Mouse (Mus musculus): ENCODE results near the gene Csf2rb2. TPM values are rescaled to one million over a fixed set of nuclear protein-coding genes. Genes with fewer than 3 reads are reported as not detected.
"Not testable (repeated sequence)": the region's sequence is repeated elsewhere in the genome, so short reads cannot be mapped to it uniquely, and the experiment has no call there.

Csf2rb2 gene
- polyA plus RNA-seq, 1 experiment = 7.1 TPM

- DNase-seq = no peak
- 83% methylated on average over 4 of the region's 4 CpGs for WGBS
- H3K36me3 ChIP-seq (ENCODE audit: control insufficient read depth, insufficient read depth, low read length) = no peaks in the 10 kb centered on the region
- H3K4me3 ChIP-seq (ENCODE audit: insufficient read depth, low read depth, low read length) = no peak overlapping the region
- TF ChIP-seq CTCF (conservative IDR thresholded peaks at IDR 0.05; ENCODE audit: insufficient read depth, insufficient read length, low read depth, low read length) (no peak), POLR2A (IDR thresholded peaks at IDR 0.05; ENCODE audit: low read depth, low read length) (no peak)
- no peaks in the 10 kb centered on the region for H3K27me3 ChIP-seq (replicated peaks; ENCODE audit: control insufficient read depth, insufficient read depth, low read length)
- no peaks in the 10 kb centered on the region for H3K4me1 ChIP-seq (ENCODE audit: control insufficient read depth, insufficient read depth, low read length)
- no peak overlapping the region for H3K27ac ChIP-seq (ENCODE audit: insufficient read depth, low read depth, low read length)
Observed at GRCm38 (mm10) chr15:78293716-78294115, 11.8 kb downstream of the Csf2rb2 start.

GRCm38 (mm10) chr15:78293228-78293627 is 12.3 kb downstream of the Csf2rb2 start:
- not testable (repeated sequence) for H3K4me3 ChIP-seq (ENCODE audit: insufficient read depth, low read depth, low read length); H3K36me3 ChIP-seq (ENCODE audit: control insufficient read depth, insufficient read depth, low read length); DNase-seq; H3K27me3 ChIP-seq (replicated peaks; ENCODE audit: control insufficient read depth, insufficient read depth, low read length); H3K27ac ChIP-seq (ENCODE audit: insufficient read depth, low read depth, low read length); H3K4me1 ChIP-seq (ENCODE audit: control insufficient read depth, insufficient read depth, low read length)
- 4% methylated on average over 2 of the region's 2 CpGs for WGBS

GRCm38 (mm10) chr15:78289775-78290174 is 15.7 kb downstream of the Csf2rb2 start:
- not testable (repeated sequence) for H3K27ac ChIP-seq (ENCODE audit: insufficient read depth, low read depth, low read length); H3K27me3 ChIP-seq (replicated peaks; ENCODE audit: control insufficient read depth, insufficient read depth, low read length); H3K36me3 ChIP-seq (ENCODE audit: control insufficient read depth, insufficient read depth, low read length); H3K4me3 ChIP-seq (ENCODE audit: insufficient read depth, low read depth, low read length); DNase-seq; H3K4me1 ChIP-seq (ENCODE audit: control insufficient read depth, insufficient read depth, low read length)
- 26% methylated on average over 5 of the region's 5 CpGs for WGBS

DNA sequence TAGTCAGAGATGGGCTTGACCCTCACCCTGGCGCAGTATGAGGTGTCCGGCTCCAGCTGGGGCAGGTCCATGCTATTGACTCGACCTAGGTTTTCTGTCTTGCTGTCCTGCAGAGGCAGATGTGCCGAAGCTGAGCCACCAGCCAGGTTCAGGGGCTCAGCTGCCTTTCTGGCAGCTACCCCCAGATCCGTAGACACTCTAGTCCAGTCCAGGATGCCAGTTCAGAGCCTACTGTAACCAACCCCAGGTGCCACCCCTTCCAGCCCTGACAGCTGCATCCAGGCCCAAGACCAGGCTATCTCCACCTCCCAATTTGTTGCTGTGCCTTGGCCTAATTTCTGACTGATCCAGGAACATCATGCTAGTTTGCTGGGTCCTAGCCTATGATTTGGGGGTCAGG is 17.6 kb downstream of the Csf2rb2 start:
- H3K4me3 ChIP-seq (ENCODE audit: insufficient read depth, low read depth, low read length) = no peak overlapping the region
- WGBS = 86% methylated on average over 5 of the region's 5 CpGs
- TF ChIP-seq POLR2A (IDR thresholded peaks at IDR 0.05; ENCODE audit: low read depth, low read length) (no peak), CTCF (conservative IDR thresholded peaks at IDR 0.05; ENCODE audit: insufficient read depth, insufficient read length, low read depth, low read length) (no peak)

DNA sequence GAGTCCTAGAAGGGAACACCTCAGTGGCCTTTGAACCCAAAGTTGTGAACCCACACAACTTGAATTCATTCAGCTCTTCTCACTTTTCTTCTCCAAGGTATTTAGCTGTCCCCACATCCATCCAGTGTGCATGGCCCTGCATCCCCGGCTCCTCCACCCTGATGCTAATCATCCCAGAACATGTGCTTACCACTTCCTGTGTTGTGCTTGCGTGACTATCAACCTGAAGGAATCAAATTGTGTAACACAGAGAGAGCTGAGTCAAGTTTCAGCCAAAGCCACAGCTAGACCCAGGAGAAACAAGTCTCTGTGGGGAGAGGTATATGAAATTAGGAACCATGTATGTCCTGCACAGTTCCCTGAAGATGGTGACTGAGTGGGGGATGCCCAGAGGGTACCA is 27.2 kb downstream of the Csf2rb2 start:
- Histone ChIP-seq H3K4me1 (ENCODE audit: control insufficient read depth, insufficient read depth, low read length) (no peaks in the 10 kb centered on the region), H3K4me3 (ENCODE audit: insufficient read depth, low read depth, low read length) (no peak overlapping the region), H3K27me3 (replicated peaks; ENCODE audit: control insufficient read depth, insufficient read depth, low read length) (no peaks in the 10 kb centered on the region), H3K27ac (ENCODE audit: insufficient read depth, low read depth, low read length) (no peak overlapping the region), H3K36me3 (ENCODE audit: control insufficient read depth, insufficient read depth, low read length) (no peaks in the 10 kb centered on the region)
- DNase-seq = no peak
- no peak for TF ChIP-seq POLR2A (IDR thresholded peaks at IDR 0.05; ENCODE audit: low read depth, low read length)
- WGBS = 66% methylated on average over 2 of the region's 2 CpGs

More for the DNA sequence above, 17.6 kb downstream of the Csf2rb2 start:
- H3K27me3 ChIP-seq (replicated peaks; ENCODE audit: control insufficient read depth, insufficient read depth, low read length) = no peaks in the 10 kb centered on the region
- no peaks in the 10 kb centered on the region for H3K4me1 ChIP-seq (ENCODE audit: control insufficient read depth, insufficient read depth, low read length)
- no peaks in the 10 kb centered on the region for H3K36me3 ChIP-seq (ENCODE audit: control insufficient read depth, insufficient read depth, low read length)
- H3K27ac ChIP-seq (ENCODE audit: insufficient read depth, low read depth, low read length) = no peak overlapping the region
- DNase-seq = no peak

DNA sequence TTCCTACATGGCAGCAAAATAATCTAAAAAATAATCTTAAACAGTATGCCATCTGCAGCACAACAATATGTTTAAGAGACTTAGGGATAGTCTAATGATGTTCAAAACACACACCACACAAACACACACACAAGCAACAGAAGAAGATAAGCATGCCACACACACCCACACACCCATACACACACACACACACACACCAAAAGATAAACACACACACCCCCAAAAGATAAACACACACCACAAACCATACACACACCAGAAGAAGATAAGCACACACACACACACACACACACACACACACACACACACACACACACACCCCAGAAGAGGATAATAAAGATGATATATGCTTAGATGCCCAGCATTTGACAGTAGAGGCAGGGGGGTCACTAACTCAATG is 34.3 kb downstream of the Csf2rb2 start:
- no peaks in the 10 kb centered on the region for H3K27me3 ChIP-seq (replicated peaks; ENCODE audit: control insufficient read depth, insufficient read depth, low read length)
- H3K4me3 ChIP-seq (ENCODE audit: insufficient read depth, low read depth, low read length) = no peak overlapping the region
- no peak overlapping the region for H3K27ac ChIP-seq (ENCODE audit: insufficient read depth, low read depth, low read length)
- no peaks in the 10 kb centered on the region for H3K4me1 ChIP-seq (ENCODE audit: control insufficient read depth, insufficient read depth, low read length)
- no peaks in the 10 kb centered on the region for H3K36me3 ChIP-seq (ENCODE audit: control insufficient read depth, insufficient read depth, low read length)
- TF ChIP-seq CTCF (conservative IDR thresholded peaks at IDR 0.05; ENCODE audit: insufficient read depth, insufficient read length, low read depth, low read length) (no peak), POLR2A (IDR thresholded peaks at IDR 0.05; ENCODE audit: low read depth, low read length) (no peak)
- no peak for DNase-seq

GRCm38 (mm10) chr15:78267865-78268264 is 37.7 kb downstream of the Csf2rb2 start:
- Histone ChIP-seq H3K27me3 (replicated peaks; ENCODE audit: control insufficient read depth, insufficient read depth, low read length) (no peaks in the 10 kb centered on the region), H3K4me3 (ENCODE audit: insufficient read depth, low read depth, low read length) (no peak overlapping the region), H3K36me3 (ENCODE audit: control insufficient read depth, insufficient read depth, low read length) (no peaks in the 10 kb centered on the region), H3K4me1 (ENCODE audit: control insufficient read depth, insufficient read depth, low read length) (no peaks in the 10 kb centered on the region), H3K27ac (ENCODE audit: insufficient read depth, low read depth, low read length) (no peak overlapping the region)
- DNase-seq = no peak
- TF ChIP-seq POLR2A (IDR thresholded peaks at IDR 0.05; ENCODE audit: low read depth, low read length) = no peak
- no peak for TF ChIP-seq CTCF (conservative IDR thresholded peaks at IDR 0.05; ENCODE audit: insufficient read depth, insufficient read length, low read depth, low read length)
- 70% methylated on average over 4 of the region's 4 CpGs for WGBS

GRCm38 (mm10) chr15:78267441-78267840 is 38.1 kb downstream of the Csf2rb2 start:
- TF ChIP-seq POLR2A (IDR thresholded peaks at IDR 0.05; ENCODE audit: low read depth, low read length) = no peak
- no peak for TF ChIP-seq CTCF (conservative IDR thresholded peaks at IDR 0.05; ENCODE audit: insufficient read depth, insufficient read length, low read depth, low read length)
- no peak overlapping the region for H3K27ac ChIP-seq (ENCODE audit: insufficient read depth, low read depth, low read length)
- H3K4me1 ChIP-seq (ENCODE audit: control insufficient read depth, insufficient read depth, low read length) = no peaks in the 10 kb centered on the region
- DNase-seq = no peak
- H3K36me3 ChIP-seq (ENCODE audit: control insufficient read depth, insufficient read depth, low read length) = no peaks in the 10 kb centered on the region
- no peak overlapping the region for H3K4me3 ChIP-seq (ENCODE audit: insufficient read depth, low read depth, low read length)
- WGBS = 69% methylated on average over 10 of the region's 10 CpGs
- H3K27me3 ChIP-seq (replicated peaks; ENCODE audit: control insufficient read depth, insufficient read depth, low read length) = no peaks in the 10 kb centered on the region

Data from kidney, adult 2 months (tissue).